Mouse (Mus musculus) intestine, embryonic 14.5 days (tissue): ENCODE results near the gene Rbm7. TPM values are rescaled to one million over a fixed set of nuclear protein-coding genes. Genes with fewer than 3 reads are reported as not detected.

ENCODE experiments used
- ATAC-seq: fragments of 200-750 bp; cut with Nextera tagmentation; replicated peaks from 2 replicates; pipeline ENCODE4 v1.8.0; 2017; ENCODE audit warnings: low read depth, moderate number of reproducible peaks, moderate TSS enrichment, moderate library complexity; ENCODE audit not compliant: low FRiP score, low TSS enrichment
- DNase-seq: peaks from one replicate; pipeline ENCODE4 v3.0.0-alpha.2; 2018; ENCODE audit warnings: low spot score
- H3K27ac ChIP-seq: fragments of 300-500 bp; sonication (generic); 2 replicates; pipeline ENCODE4 v1.5.1; 2014; ENCODE audit warnings: low read depth, mild to moderate bottlenecking, control low read depth
- H3K27me3 ChIP-seq: fragments of 300-500 bp; sonication (generic); replicated peaks from 2 replicates; pipeline ENCODE4 v1.6.1; 2014; ENCODE audit warnings: low read length, control low read depth; ENCODE audit not compliant: control insufficient read depth, insufficient read depth
- H3K36me3 ChIP-seq: fragments of 300-500 bp; sonication (generic); 2 replicates; pipeline ENCODE4 v1.6.1; 2014; ENCODE audit warnings: low read length, control low read depth; ENCODE audit not compliant: control insufficient read depth, insufficient read depth
- H3K4me1 ChIP-seq: fragments of 300-500 bp; sonication (generic); replicated peaks from 2 replicates; pipeline ENCODE4 v1.6.1; 2014; ENCODE audit warnings: low read length, control low read depth, mixed read lengths; ENCODE audit not compliant: control insufficient read depth, insufficient read depth
- H3K4me2 ChIP-seq: fragments of 300-500 bp; sonication (generic); 2 replicates; pipeline ENCODE4 v1.6.1; 2014; ENCODE audit warnings: low read length
- H3K4me3 ChIP-seq: fragments of 300-500 bp; sonication (generic); 2 replicates; pipeline ENCODE4 v1.5.1; 2014; ENCODE audit warnings: low read depth, low read length, control low read depth, mixed read lengths
- H3K9ac ChIP-seq: fragments of 300-500 bp; sonication (generic); 2 replicates; pipeline ENCODE4 v1.6.1; 2014; ENCODE audit warnings: mild to moderate bottlenecking, low read length
- H3K9me3 ChIP-seq: fragments of 300-500 bp; sonication (generic); 2 replicates; pipeline ENCODE4 v1.6.1; 2016; ENCODE audit warnings: low read length, control low read depth; ENCODE audit not compliant: control insufficient read depth
- WGBS: fragments of 180-500 bp; shearing (Covaris S2); extraction: QIAGEN DNeasy Blood & Tissue Kit; methylation state at CpG from one replicate; pipeline ENCODE4 v1.1.7; 2014; 5-methylcytosine and 5-hydroxymethylcytosine counted together
- polyA plus RNA-seq: library from polyadenylated mRNA; unstranded; fragments of >200 nt; fragmentation: Nextera tagmentation; extraction: Ambion mirVana; gene quantifications from 2 replicates; pipeline ENCODE4 v1.2.1, GENCODE M21; 2014

Rbm7 gene
- polyA plus RNA-seq, 1 experiment from 2014 or later = 109 TPM

DNA sequence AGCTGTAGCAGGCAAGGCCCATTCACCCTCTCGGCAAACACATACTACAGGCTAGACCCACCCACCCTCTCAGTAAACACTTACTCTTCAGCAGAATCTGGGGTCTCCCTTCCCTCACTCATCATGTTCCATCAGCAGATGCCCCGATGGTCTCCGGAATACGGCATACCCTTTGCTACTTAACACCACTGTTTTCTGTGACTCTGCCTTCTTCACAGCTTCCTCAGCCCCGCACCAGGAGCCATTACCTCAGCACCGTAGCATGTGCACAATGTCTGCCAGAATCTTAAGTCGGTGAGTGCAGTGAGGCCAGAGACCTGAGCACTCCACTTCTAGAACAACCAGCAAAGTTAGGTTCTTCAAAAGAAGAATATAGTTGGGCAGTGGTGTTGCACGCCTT, 34.4 kb downstream of the Rbm7 start:
- no peaks in the 10 kb centered on the region for H3K36me3 ChIP-seq
- no peak overlapping the region for H3K4me3 ChIP-seq
- no peak overlapping the region for H3K27ac ChIP-seq
- no peaks in the 10 kb centered on the region for H3K9me3 ChIP-seq
- 90% methylated on average over 8 of the region's 8 CpGs for WGBS
- no peak overlapping the region for H3K4me2 ChIP-seq
- H3K9ac ChIP-seq = no peak overlapping the region
- no peaks in the 10 kb centered on the region for H3K27me3 ChIP-seq
- no peak for DNase-seq
- ATAC-seq = no peak
- no peaks in the 10 kb centered on the region for H3K4me1 ChIP-seq

DNA sequence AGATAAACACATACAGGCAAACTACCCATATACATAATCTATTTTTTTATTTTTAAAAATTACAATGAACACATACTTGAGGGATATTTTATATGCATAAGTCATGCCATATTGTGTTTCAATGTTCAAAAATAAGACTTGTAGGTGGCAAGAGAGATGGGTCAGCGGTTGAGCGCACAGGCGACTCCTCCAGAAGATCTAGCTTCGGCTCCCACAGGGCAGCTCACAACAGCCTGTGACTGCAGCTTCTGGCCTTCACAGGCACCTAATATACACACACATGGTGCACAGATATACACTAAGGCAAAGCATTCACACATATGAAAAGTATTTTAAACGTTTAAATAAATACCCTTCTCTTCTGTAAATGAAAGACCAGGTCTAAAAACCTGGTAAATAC, 35.7 kb downstream of the Rbm7 start:
- DNase-seq = peak; percentile 20
- H3K9me3 ChIP-seq = no peaks in the 10 kb centered on the region
- no peak overlapping the region for H3K4me2 ChIP-seq
- H3K27ac ChIP-seq = no peak overlapping the region
- H3K4me3 ChIP-seq = no peak overlapping the region
- no peaks in the 10 kb centered on the region for H3K36me3 ChIP-seq
- no peak for ATAC-seq
- WGBS = 86% methylated on average over 5 of the region's 5 CpGs
- no peak overlapping the region for H3K9ac ChIP-seq
- no peaks in the 10 kb centered on the region for H3K27me3 ChIP-seq
- H3K4me1 ChIP-seq = no peaks in the 10 kb centered on the region

DNA sequence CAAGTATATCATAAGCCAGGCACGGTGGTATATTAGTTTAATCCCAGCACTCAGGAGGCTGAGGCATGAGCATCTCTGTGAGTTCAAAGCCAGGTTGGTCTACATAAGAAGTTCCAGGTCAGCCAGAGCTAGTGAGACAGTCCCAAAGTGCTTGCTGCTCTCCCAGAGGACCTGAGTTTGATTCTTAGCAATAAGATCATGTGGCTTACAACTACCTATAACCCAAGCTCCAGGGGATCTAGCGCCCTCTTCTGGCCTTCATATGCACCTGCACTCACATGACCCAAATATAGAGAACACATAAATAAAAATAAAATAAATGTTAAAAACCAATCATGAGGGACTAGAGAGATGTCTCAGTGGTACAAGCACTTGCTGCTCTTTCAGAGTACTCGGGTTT, 36.2 kb downstream of the Rbm7 start:
- WGBS = 63% methylated on average over 3 of the region's 3 CpGs
- Histone ChIP-seq H3K27ac (no peak overlapping the region), H3K4me3 (no peak overlapping the region), H3K27me3 (no peaks in the 10 kb centered on the region), H3K9me3 (no peaks in the 10 kb centered on the region), H3K36me3 (no peaks in the 10 kb centered on the region), H3K4me2 (no peak overlapping the region), H3K9ac (no peak overlapping the region), H3K4me1 (no peaks in the 10 kb centered on the region)
- ATAC-seq (no peak), DNase-seq (peak; percentile 28)

DNA sequence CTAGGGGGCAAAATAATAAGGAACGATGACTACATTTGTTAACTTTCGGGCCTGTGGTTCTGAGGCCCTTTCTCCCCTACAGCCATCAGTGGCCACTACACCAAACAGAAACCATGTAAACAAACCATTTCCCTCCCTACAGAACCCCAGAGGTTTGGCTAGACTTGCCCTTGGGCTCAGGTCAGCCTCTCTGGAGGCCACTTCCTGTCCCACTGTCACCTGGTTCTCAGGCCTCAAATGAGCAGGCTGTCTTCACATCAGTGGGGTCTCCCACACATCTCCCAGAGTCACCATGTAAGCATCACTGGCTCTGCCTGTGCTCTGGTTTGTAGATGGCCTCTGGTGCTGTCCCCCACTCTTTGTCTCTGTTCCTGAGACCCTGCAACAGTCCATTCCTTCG, 39.1 kb downstream of the Rbm7 start:
- WGBS = 75% methylated on average over 3 of the region's 3 CpGs
- Histone ChIP-seq H3K27ac (no peak overlapping the region), H3K4me1 (no peaks in the 10 kb centered on the region), H3K4me3 (no peak overlapping the region), H3K9ac (no peak overlapping the region), H3K4me2 (no peak overlapping the region), H3K36me3 (no peaks in the 10 kb centered on the region), H3K9me3 (no peaks in the 10 kb centered on the region), H3K27me3 (no peaks in the 10 kb centered on the region)
- ATAC-seq (no peak), DNase-seq (peak; percentile 12)

DNA sequence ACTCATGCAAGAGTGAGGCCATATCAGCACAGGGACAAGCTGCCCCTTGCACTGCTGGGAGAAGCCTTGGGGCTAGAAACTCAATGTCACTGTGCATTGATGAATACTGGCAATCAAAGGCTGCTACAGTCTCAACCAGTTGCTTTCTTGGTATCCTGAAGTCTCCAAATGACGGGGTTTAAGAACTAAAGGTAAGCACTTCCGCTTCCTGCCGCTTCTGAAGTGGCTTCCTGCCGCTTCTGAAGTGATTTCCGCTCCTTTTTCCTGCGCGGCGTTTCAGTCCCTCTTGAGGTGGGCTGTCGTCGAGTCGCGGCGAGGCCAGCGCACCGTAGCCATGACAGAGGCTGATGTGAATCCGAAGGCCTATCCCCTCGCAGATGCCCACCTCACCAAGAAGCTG, 45.0 kb downstream of the Rbm7 start:
- DNase-seq (peak; percentile 25), ATAC-seq (no peak)
- Histone ChIP-seq H3K4me3 (no peak overlapping the region), H3K36me3 (no peaks in the 10 kb centered on the region), H3K9ac (no peak overlapping the region), H3K4me2 (no peak overlapping the region), H3K9me3 (no peaks in the 10 kb centered on the region), H3K27ac (no peak overlapping the region), H3K4me1 (no peaks in the 10 kb centered on the region), H3K27me3 (no peaks in the 10 kb centered on the region)
- 91% methylated on average over 17 of the region's 17 CpGs for WGBS

DNA sequence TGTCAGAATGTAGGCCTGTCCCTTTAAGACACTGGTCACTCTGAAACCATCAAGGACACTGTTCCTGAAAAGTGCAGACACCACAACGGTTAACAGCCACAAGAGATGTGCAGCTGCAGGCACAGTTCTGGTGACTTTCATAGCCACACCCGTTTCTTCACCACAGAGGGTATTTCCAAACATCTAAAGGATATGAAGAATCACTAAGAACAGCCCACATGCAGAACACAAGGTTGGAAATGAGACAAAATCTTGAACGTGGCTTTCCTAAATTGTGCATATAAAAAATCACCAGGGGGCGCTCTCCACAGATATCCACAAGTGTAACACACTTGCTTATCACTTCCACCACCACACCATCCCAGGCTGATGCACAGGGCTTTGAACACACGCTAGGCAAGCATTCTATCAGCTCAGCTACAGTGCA, 47.3 kb downstream of the Rbm7 start:
- Histone ChIP-seq H3K4me1 (no peaks in the 10 kb centered on the region), H3K27ac (no peak overlapping the region), H3K9ac (no peak overlapping the region), H3K36me3 (no peaks in the 10 kb centered on the region), H3K27me3 (no peaks in the 10 kb centered on the region), H3K9me3 (no peaks in the 10 kb centered on the region), H3K4me2 (no peak overlapping the region), H3K4me3 (no peak overlapping the region)
- no peak for ATAC-seq
- 35% methylated on average over 5 of the region's 5 CpGs for WGBS
- no peak for DNase-seq

DNA sequence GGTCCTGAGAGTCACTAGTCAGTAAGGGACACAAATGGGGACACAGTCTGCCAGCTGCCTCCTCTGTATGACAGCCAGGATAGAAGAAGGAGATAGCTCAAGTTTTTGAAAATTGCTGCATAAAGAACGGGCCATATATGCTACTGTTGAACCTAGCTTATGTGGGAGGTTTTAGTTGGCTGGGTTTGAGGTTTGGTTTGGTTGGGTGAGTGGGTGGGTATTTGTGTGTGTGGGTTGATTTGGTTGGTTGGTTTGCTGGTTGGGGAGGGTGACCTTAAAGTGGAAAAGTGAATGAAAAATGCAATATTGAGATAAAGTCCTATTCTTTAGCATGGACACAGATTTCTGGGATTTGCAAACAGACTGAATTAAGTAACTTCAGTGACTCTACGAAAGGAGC, 50.3 kb downstream of the Rbm7 start:
- H3K4me2 ChIP-seq = no peak overlapping the region
- no peaks in the 10 kb centered on the region for H3K4me1 ChIP-seq
- no peaks in the 10 kb centered on the region for H3K9me3 ChIP-seq
- DNase-seq = no peak
- no peak for ATAC-seq
- no peak overlapping the region for H3K27ac ChIP-seq
- no peak overlapping the region for H3K4me3 ChIP-seq
- no peaks in the 10 kb centered on the region for H3K27me3 ChIP-seq
- H3K36me3 ChIP-seq = no peaks in the 10 kb centered on the region
- no peak overlapping the region for H3K9ac ChIP-seq
- WGBS = 76% methylated on average over 2 of the region's 2 CpGs

DNA sequence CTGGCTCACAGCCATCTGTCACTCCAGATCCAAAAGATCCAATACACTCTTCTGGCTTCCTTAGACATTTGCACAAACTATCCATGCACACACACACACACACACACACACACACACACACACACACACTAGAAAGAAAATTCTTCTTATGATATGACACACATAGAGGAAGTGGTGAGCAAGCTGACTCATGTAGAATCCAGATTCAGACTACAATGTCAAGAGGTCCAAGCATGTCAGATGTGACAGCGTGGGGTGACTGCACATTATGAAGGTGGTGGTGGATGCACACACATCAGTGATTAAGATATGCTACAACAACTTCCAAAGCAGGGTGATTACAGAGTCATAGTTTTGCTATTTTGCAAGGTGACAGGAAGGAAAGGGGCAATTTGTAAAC, 51.2 kb downstream of the Rbm7 start:
- ATAC-seq = no peak
- no peaks in the 10 kb centered on the region for H3K9me3 ChIP-seq
- no peak overlapping the region for H3K9ac ChIP-seq
- WGBS = 77% methylated on average over 1 of the region's 1 CpGs
- H3K4me2 ChIP-seq = no peak overlapping the region
- no peak overlapping the region for H3K27ac ChIP-seq
- no peak for DNase-seq
- H3K36me3 ChIP-seq = no peaks in the 10 kb centered on the region
- H3K27me3 ChIP-seq = no peaks in the 10 kb centered on the region
- no peaks in the 10 kb centered on the region for H3K4me1 ChIP-seq
- no peak overlapping the region for H3K4me3 ChIP-seq
